Mouse (Mus musculus) inflammation-experienced regulatory T-cells, adult 6 months (primary cell): ENCODE data around the gene Cuedc1. TPM values are rescaled to one million over a fixed set of nuclear protein-coding genes. Genes with fewer than 3 reads are reported as not detected.
"Not testable (repeated sequence)": the region's sequence is repeated elsewhere in the genome, so short reads cannot be mapped to it uniquely, and the experiment has no call there.

Source experiments
- ATAC-seq: one replicate; pipeline ENCODE4 v1.8.0; 2017
- polyA plus RNA-seq, 3 experiments: library from polyadenylated mRNA; unstranded; fragments of 100-300 nt; shearing (Covaris generic); gene quantifications; one replicate each; pipeline ENCODE4 v1.2.1; 2017

Gene Cuedc1
- polyA plus RNA-seq, 3 experiments from 2014 or later, result 2.0 to 6.4 (median 5.2) TPM

DNA sequence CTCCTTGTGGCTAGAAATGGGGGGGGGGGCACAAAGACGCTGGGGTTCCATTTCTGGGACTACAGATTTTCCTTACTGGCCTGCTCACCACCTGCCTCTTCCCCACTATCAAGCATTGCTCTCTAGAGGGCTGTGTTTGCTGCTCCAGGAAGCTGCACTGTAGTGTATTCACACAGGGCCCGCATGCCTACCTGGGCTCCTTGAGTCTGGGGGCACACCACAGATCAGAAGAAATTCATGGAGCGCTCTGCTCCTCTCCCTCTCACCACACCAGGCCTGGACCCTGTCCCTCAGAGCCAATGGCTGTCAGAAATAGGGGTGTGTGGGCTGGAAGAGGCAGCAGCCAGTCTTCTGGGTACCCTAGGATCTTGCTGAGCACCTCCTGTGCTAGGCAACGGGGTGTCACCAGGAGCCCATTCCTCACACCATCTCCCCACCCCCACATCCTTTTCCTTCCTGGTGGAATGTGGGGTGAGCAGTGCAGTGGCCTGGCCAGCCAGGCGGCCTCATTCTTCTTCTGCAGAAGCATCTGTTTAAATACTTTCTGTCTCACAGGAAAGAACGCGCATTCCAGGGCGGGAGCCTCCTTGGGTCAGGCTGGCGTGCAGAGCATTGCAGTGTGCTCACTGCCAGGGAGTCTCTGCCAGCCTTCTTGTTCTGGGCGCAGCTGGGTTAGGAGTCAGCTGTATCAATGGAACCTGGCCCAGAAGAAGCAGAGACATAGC is 74.9 kb downstream of the Cuedc1 start:
- no peak for ATAC-seq

DNA sequence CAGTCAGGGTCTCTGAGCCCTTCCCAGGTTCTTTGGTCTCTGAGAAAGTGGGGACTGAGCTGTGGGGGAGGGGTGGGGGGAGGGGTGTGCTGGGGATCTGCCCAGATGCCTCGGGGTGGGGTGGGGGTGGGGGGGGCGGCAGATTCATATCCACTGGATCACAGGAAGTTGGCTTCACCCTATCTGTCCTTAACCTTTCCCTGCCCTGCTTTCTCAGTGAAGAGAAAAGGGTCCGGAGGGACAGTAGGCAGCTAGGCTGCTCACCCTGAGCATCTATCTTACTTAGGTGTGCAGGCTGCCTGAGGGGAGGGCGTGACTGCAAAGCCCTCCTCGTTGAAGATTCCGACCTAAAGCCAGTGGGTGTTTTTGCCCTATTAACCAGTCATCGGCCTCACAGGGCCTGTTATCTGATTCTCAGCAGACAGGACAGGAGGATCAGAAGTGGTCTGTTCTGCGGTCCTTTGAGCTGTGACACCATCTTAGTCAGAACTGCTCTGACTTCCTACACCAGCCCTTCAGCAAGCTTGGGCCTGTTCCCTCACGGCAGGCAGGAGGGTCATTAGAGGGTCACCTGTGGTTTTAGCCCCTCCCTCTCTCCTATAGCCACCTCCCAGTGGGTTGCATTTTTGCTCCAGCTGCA is 75.6 kb downstream of the Cuedc1 start:
- no peak for ATAC-seq

DNA sequence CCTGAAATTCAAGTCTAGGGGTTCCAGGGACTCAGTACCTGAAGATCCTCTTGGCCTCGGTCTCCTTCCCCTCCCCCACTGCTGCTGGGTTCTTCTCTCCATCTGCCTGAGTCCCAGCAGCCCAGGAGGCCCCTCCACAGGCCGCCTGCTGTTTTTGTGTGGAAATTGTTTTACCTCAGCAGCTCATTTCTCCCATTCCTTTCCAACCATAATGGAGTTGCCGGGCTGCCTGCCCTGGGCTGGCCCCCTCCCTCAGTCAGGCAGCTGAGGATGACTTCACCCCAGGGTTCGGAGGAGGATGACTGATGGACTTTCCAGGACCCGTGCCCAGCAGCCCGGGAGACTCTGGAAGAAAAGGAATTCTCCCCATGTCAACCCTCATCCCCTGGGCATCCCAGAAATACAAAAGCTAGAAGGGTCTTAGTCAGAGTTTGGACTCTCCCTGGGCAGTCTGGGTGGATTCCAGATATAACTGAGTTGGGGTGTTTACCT is 82.7 kb downstream of the Cuedc1 start:
- no peak for ATAC-seq

DNA sequence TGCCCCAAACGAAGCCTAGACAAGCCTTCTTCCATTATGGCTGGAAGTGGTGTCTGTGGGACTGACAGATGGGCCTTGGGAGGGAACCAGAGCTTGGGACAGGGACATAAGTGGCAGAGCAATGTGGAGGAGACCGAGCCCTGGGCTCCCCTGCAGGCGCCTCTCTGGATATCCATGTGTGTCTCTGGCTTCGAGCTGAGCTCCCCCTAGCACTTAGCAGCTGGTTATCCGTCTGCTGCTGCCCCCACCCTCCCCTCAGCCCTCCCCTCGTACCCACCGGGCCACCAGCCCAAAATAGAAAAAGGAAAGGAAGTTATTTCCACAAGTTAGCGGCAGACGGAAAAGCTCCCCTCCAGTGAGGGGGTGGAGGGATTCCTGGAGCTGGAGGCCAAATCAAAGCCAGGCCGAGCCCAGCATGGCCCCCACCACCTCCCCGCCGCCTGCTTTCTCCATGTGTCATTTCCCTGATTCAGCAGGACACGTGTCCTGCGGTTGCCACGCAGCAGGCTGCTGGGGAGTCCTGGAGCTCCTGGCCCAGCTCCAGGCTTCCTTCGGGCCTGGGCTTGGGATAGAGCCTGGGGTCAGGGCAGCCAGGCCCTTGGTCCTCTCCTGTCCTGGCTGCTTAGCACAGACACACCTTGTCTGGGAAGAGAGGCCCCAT is 83.2 kb downstream of the Cuedc1 start:
- no peak for ATAC-seq

DNA sequence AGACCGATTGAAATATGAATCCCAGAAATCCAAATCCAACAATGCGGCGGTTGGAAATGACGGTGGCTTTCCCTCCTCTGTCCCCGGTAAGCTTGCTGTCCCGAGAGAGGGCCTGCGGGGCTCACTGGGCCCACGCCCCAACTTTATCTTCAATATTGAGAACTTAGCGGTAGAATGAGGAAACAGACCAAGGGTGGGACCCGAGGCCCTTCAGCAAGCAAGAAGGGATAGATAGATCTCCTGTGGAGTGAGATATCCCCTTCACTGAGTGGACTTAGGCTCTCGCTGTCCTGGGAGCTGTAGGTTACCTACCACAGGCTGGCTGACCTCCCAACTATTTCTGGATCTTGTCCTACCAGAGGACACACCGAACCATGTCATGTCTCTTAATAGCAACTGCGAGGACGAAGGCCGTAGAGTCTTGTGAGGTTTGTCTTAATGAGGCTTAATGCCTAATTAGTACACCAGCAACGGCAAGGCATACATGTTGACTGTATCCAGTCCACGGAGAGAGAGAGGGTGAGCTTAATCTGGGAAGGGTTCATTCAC is 86.8 kb downstream of the Cuedc1 start:
- no peak for ATAC-seq

DNA sequence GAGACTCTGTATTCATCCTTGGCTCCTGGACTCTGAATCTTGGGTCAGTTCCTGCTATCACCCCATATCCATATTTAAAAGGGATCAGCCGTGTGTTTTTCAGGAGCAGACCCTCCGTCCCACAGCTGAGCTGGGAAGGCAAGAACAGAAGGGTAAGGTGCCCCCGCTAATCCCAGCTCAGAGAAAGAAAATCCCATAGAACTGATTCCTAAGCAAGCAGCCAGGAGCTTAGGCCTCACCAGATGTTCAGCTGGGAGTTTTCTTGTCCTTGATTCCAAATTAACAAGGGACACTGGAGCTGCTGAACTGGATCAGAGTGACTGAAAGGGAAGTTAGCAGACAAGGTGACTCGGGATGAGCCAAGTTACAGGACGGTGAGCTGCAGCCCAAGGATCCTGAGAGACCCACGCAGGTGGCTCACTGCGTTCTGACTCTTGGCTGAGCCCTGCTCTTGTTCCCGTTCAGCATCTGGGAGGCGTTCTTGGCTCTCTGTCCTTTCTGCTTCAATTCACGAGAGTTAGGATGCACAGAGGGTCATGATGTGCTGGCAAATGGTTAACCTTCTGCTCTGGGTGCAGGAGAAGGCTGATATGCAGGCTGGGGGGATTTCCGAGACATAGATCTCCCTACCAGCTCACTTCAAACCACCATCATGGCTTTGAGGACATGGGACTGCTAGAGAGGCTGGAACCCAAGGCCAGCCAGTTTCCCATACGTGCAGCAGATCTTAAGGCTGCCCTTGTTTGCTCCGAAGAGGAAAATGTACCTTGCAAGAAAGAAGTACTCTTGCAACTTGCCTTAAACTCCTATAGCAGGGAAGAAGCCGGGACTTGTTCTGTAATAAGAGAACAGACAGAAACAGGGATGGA is 88.5 kb downstream of the Cuedc1 start:
- no peak for ATAC-seq

DNA sequence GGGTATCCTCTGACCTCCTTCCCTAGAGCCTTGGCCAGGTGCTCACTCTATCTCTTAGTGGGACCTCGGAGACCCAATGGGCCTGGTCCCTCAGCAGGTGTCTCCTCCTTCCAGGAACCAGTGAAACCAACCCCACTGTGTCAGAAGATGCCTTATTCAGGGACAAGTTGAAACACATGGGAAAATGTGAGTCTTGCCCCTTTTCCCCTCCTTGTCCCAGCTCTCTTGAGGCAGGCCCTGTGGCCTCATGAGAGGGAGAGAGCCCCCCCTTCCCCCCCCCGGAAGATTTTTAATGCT is 89.0 kb downstream of the Cuedc1 start:
- no peak for ATAC-seq

DNA sequence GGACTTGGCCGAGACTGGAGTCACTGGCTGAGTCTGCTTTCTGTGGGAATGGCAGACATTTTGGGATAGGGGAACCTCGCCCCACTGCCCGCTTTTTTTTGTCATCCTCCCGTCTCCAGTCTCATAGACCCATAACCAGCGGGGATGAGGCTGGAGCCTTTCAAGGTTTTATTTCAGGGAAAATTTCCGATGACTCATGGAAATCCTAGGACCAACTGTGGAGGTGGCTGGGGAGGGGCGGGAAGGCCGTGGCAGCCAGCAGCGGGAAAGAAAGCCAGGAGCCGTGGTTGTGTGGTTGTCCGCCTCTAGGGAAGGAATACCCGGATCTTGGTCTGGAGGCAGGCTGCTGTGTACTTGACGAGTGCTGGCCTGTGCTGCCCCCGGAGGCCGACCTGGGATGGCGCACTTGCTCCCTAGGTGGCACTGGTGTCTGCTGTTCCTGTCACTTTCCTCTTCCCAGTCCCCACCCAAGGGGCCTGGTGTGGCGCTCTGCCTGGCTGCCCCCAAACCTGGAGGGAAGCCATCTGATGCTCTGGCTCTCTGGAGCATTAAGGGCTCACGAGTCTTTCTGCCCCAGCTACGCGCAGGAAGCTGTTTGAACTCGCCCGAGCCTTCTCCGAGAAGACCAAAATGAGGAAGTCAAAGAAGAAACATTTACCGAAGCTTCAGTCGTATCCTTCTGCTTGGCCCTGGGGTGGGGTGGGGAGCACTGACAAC is 89.7 kb downstream of the Cuedc1 start:
- ATAC-seq, result peak; percentile 94

DNA sequence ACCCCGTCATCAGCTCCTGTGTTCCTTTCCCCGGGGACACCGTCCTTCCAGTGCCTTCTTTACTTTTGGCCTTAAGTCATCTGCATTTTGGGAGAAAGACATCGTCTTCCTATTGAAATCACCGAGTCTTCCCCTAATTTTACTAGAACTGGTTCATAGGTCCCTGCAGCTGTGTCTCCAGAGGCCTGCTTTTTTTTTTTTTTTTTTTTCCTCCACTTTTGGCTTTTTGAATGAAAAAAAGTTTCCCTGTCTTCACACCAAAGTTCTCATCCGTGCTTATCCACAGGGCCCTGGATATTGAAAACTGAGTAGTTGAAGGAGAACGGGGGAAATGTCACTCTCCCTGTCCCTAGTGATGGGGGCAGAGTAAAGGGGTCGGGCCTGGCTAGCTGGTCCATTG is 90.4 kb downstream of the Cuedc1 start:
- ATAC-seq, result no peak

DNA sequence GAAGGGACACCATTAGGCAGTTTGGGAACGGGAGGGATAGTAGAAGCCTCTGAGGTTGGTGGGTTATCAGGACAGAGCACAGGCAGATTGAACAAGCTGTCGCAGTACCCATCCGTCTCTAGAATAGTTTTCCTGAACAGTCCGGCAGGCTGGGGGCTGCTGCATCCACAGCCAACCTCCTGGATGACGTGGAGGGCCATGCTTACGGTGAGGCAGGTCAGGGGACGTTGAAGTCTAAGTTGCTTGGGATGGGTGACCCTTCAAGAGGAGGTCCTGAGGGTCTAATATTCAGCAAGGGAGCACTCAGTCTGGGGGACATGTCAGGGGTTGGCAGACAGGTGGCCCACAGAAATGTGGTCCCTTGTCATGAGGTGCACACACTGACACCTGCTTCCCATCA is 90.8 kb downstream of the Cuedc1 start:
- no peak for ATAC-seq

DNA sequence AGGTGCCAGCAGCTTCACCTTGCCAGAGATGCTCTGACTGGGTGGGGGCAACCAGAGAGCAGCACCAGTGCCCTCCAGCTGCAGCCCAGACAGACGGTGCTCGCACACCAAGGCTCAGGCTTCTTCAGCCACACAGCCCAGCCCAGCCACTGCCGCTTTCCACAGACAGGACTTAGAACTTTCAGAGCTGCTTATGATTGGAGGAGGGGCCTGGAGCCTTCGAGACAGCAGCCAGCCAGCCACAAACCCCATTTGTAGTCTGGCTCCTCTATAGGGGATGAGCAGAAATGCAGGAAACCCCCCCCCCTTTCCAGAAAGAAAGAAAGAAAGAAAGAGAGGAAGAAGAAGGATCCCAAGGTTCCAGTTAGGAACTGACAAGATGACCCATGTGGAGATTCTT is 94.7 kb downstream of the Cuedc1 start:
- no peak for ATAC-seq

DNA sequence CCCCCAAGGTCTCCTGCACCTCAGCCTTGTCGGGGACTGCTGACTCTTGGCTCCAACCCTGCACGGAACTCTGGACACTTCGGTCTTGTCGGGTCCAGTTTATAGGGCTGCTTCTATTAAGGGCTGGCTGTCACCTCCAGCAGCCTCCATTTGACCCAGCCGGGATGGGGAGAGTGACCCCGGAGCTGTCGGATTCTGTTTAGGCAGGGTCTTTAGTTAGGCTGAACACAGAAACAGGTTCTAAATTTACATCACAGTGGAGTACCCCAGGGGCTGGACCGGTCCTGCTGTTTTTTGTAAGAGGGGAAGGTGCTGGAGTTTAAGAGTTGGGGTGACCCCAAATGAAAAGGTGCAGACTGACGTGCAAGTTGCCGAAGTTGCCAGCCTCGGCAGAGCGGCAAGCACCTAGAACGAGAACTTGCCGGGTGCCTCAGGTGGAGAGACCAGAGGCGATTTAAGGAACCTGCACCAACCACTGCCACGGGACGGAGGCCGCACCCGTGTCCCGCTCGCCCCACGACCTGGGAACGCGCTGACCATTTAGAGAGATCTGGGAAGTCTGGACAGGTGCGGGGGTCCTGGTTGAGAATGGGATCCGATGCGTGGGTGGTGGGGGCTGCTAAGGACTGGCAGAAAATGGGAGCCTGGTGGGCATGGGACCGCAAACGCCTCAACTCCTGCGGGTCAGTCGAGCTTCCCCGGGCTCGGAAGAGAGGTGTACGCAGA is 95.4 kb downstream of the Cuedc1 start:
- no peak for ATAC-seq

DNA sequence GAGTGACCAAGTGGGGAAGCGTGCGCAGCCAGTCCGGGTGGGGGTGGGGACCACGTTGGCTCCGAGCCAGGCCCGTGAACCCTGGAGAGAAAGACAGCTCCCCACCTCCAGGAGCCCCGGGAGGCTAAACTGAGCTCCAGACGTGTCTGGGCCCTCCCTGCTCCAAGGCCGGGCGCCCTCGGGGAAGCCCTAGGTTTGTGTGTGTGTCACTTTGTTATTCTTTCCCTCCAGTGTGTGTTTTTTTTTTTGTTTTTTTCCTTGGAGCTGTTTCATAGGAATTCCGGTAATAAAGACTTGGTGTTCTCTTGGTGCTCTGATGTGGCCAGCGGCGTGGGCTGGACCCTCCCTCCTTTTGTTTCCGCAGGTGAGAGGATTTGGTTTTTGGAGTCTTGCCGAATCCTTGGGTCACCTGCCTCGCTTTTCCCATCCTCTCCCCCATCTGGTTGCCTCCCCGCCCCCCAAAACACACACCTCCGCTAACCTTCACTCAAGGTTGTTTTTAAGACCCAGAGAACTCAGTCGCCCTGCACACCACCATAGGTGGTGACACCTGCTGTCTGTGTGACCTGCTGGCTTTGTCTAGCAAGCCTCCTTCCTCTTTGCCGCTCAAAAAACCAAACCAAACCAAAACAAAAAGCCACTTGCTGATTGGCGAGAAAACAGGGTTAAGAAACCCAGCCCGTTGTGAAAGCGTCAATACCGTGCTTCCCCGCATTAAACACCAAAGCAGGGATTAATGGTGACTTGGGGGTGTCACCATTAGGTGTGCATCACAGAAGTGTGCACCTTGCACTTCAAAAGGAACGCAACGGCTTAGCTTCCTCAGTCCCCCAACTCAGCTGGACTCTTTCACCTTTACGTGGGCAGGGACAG is 96.2 kb downstream of the Cuedc1 start:
- ATAC-seq, result peak; percentile 80

DNA sequence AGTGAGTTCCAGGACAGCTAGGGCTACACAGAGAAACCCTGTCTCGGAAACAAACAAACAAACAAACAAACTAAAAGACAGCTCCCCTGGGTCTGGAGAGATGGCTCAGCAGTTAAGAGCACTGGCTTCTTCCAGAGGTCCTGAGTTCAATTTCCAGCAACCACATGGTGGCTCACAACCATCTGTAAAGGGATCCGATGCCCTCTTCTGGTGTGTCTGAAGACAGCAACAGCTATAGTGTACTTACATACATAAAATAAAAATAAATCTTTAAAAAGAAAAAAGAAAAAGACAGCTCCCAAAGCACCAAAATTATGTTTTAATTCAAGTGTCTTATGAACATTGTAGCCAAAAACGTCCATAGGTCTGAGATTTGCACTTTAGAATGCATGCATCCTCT is 97.8 kb downstream of the Cuedc1 start:
- ATAC-seq, result not testable (repeated sequence)

DNA sequence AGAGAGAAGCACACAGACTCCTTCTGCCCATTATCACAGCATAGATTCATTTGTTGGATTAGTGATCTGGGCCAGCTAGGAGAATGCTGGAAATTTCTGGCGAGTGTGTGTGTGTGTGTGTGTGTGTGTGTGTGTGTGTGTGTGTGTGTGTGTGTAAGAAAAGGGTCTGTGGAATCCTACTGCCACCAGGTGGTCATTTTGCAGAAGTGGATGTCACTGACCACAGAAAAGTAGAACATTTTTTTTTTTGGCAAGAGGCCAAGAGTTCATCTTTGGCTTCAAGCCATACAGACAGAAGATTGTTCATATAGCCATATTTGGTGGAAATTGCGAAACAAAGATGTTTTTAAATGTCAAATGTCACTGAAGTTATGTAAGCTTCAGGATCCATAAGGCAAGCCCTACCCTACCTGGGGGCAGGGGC is 99.3 kb downstream of the Cuedc1 start:
- ATAC-seq, result no peak

DNA sequence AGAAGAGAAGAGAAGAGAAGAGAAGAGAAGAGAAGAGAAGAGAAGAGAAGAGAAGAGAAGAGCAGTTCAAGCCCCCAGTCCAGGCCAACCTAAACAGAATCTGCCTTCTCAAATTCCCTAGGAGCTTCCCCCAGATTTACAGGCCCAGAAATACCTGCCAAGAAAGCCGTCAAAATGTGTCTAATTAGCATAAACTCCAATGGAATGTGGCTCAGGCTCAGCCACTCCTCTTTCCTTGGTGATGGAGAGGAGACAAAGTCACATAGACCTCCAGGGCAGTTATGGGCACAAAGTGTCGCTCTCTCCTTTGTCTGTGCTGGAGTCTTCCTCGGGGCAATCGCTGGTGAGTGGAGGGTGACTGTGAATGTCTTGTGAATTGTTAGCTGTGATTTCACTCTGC is 100.4 kb downstream of the Cuedc1 start:
- ATAC-seq, result no peak

DNA sequence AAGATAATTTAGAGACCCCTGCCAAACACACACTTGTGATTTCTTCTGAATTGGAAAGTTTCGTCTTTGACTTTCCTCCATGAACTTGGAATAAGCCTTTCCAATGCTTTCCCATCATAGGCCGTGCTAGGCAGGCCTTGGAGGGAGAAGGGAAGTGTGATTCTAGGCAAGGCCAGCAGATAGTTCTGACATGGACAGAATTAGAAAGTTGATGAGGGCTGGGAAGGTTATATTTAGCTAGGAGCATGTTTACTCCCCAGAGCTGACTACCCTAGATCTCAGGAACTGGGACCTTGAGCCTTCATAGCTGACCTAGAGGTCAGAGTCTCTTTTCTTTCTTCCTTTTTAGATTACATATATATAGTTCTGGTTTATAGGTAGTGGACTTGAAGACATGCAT is 103.3 kb downstream of the Cuedc1 start:
- no peak for ATAC-seq

DNA sequence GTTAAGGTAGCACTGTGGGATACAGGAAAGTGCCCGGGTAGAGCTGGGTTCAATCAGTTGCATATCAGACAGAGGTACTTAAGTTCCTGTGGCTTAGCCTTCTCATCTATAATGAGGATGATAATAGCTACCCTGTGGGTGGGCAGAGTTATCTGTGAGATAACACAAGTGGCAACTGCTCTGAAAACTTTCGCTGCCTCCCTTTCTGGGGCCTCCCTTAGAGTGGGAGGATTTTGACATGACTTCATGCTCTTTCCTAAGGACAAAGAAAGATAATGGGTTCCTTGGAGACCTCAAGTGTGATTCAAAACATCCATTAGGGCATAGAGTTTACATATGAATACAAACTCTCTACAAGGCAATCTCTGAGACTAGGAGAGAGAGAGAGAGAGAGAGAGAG is 104.2 kb downstream of the Cuedc1 start:
- no peak for ATAC-seq

DNA sequence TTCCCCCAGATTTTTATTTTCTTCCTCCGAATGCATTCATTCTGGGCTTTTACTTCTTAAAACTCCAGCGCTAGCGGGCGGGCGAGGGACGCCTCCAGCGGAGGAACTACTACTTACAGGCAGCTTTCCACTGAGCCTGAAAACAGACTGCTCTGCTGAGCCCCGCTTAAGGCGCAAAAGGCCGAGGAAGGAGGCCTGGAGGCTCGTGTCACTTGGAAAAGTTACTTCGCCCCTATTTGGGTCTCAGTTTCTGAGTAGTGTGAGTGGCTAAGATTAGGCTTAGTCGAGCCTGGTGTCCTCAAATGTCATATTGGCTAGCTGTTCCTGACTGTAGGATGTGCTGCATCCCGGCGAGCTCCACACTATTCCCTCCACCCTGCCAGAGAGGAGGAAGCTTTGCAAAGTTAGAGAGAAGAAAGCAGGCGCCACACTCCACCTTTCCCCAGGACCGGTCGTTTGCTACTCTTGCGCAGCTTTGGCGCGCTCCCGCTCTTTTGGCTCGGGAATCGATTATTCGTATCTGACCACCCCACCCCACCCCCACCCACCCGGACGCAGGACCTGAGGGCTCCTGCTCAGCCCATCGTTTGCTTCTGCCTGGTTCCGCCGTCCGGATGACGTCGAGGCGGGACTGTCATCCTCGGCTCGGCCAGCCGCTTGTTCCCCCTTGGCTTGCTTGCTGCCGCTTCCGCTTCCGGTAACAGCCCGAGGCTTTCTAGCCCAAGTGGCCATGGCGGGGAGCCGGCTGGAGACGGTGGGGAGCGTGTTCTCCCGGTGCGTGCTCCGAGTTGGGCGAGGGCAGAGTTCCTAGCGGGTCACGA is 106.1 kb downstream of the Cuedc1 start, which contains the start of gene Mrps23:
TSS of gene Mrps23 (plus strand) at position 677 of the 821 bp plus-strand sequence.
- ATAC-seq, result peak; percentile 98
